Mouse (Mus musculus): ENCODE data around the gene Utrn.

DNA sequence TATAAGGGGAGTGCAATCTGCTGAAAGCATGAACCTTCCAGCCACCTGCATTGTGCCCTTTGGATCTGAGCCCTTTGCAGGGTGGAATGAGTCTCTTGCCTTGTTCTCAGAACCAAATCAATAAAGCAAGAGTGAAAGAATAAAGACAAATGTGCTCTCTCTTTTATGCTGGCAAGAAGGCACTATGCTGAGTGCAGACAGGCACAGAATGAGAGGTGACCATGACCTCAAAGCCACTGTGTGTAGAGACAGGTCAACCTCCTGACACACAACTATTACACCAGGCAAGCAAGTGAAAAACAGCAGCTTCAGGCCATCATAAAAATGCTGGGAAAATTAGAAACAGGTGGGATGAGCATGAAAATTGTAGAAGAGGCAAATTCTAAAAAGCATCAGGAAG lies 408.2 kb downstream of the Utrn start:
- TF ChIP-seq POLR2A (IDR thresholded peaks at IDR 0.05; ENCODE audit: low read depth, low read length): no peak
- TF ChIP-seq CTCF (IDR thresholded peaks at IDR 0.05; ENCODE audit: extremely low read depth, insufficient read depth, insufficient read length, insufficient replicate concordance): no peak

Measured in spleen, adult 2 months (tissue).